Mouse (Mus musculus) C3H10T1/2 (cell line): ENCODE measurements around the gene Tmem184b. TPM values are rescaled to one million over a fixed set of nuclear protein-coding genes. Genes with fewer than 3 reads are reported as not detected.

Experiments used
- polyA plus RNA-seq, 2 experiments: library from polyadenylated mRNA; unstranded; fragments of >200 nt; fragmentation: generic; extraction: Trizol; gene quantifications; one replicate each; pipeline ENCODE4 v1.2.1; 2012; ENCODE audit warnings: missing spikeins in 2 of 2

The Tmem184b gene
- polyA plus RNA-seq, result 10 to 100 TPM; 22.2 to 89.4 TPM

DNA sequence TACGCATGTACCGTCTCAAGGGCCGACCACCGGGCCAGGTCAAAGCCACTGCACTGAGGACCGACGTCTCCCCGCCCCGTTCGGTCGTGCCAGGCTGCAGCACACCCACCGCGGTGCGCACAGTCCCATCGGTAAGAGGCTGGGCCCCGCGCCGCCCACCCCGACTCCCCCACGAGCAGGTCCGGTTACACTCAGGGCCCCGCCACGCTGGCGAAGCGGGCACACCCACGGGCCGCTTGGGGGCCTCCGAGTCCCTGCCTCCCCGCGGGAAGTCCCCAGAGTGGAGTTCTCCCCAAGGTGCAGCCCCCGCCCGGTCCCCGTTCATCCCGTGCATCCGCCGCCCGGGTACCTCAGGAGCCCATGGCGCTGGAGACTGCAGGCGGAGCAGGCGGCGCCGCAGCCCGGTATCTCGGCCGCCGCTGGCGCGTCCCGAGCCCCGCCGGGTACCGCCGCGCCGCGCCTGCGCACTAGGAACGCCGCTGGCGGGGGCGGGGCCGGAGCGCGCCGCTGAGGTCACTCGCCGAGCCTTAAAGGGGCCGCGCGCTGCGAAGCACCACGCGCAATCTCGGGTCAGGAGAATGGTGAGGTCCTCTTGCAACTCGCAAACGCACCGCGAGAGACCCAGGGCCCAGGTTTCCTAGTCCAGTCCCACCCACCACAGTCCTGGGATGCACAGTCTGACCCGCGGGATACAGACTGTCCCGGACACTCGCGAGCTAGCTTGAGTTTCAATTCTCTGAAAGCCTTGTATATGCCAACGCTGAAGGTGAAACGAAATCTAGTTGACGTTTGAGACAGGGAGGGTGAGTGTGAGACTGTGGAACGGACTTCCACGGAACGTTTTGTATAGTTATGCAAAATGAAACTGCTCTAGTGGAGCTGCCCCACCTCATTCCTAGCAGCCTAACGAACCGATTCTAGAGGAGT, at the start of gene Tmem184b:
TSS of gene Tmem184b (minus strand) at position 734 of the 927 bp plus-strand sequence.

DNA sequence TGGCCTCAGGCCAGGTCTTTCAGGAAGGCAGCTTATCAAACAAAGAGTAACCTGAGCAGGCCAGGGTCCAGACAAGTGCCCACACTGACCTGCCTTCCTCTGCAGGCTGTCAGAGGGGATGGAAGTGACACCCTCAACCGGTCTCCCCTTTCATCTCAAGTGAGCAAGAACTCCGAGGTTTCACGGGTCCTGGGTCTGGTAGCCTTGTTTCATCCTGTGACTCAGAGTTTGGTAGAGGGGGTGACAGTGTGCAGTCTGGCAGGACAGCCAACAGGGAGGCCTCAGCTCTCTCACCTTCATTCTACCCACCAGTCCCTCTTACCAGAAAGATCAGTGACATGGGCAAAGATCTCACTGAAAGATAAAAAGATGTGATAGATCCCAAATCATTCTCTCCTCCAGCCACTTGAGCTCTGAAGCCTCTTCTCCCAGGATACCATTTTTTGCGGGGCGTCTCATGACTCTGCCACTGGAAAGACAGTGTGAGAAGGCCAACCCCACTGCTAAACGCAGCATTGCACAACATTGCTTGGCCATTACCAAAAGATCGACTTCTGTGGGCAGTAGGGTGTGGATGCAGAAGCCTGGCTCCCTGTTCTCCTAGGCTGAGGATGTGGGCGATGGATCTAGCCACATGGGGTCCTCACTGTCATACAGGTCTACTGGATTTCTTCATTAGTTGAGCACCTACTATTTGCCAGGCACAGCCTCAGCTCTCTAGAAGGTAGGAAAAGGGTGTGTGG, 57.1 kb downstream of the Tmem184b start, which contains the start of gene Maff:
TSS of gene Maff (plus strand) at position 571 of the 743 bp plus-strand sequence.

DNA sequence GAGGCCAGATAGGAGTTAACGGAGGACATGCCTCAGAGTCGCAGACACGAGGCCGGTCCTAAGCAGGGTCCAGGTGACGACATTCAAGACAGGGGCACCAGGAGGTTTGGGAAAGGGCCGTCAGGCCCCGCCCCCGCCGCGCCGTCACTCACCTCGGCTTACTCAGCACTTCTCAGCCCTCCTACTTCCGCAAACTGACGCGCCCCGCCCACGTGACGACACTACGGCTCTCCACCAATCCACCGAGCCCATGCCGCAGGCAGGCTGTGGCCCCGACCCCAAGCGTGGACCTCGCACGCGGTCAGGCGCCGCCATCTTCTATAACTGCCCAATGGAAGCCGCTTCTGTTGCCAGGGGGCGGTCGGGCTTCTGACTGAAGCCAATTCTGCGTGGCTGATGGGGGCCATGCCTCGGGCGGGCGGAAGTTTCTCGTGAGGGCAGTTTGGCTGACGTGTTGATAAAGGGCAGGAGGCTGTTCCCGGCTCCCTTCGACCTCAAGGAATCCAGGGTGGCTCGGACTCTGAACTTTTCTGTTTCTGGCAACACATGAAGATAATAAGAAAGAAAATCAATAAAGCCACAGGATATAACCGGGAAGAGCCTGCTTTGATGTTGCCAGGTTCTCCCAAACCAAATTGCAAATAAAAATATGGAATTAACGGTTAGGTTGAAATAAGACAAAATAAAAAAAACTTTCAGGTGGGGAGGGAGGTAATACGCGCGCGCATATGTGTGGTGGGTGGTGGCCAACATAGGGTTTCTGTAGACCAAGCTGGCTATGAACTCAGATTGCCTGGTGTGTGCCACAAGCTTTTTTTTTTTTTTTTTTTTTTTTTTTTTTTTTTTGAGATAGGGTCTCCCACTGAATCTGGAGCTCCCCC, 75.1 kb downstream of the Tmem184b start, which contains the start of gene Pla2g6:
TSS of gene Pla2g6 (minus strand) at position 333 of the 881 bp plus-strand sequence.

Other genes starting within 250 kb of the Tmem184b start
- gene Sox10, start 238.3 kb downstream of the Tmem184b start, polyA plus RNA-seq, result under 1 TPM in 1 of 2 experiments, not detected in 1; 0.02 TPM
- gene Pick1, start 174.4 kb downstream of the Tmem184b start, polyA plus RNA-seq, result 10 to 100 TPM in 1 of 2 experiments, 1 to 10 TPM in 1; 6.2 to 32.0 TPM
- under 1 TPM in 1 of 2 experiments, not detected in 1; 0.14 TPM for gene Gm49486, start 174.2 kb downstream of the Tmem184b start, polyA plus RNA-seq
- under 1 TPM; 0.01 to 0.35 TPM for gene Slc16a8, start 148.8 kb downstream of the Tmem184b start, polyA plus RNA-seq
- gene Baiap2l2, start 118.0 kb downstream of the Tmem184b start, polyA plus RNA-seq, result under 1 TPM in 1 of 2 experiments, not detected in 1; 0.13 TPM
- 10 to 100 TPM; 11.8 to 22.9 TPM for gene Pla2g6, start 75.2 kb downstream of the Tmem184b start, polyA plus RNA-seq
- 1 to 10 TPM; 3.3 to 7.1 TPM for gene Maff, start 56.9 kb downstream of the Tmem184b start, polyA plus RNA-seq
- gene Csnk1e, start 52.0 kb upstream of the Tmem184b start, polyA plus RNA-seq, result 10 to 100 TPM; 36.7 to 78.9 TPM
- under 1 TPM in 1 of 2 experiments, not detected in 1; 0.04 TPM for gene Kcnj4, start 101.7 kb upstream of the Tmem184b start, polyA plus RNA-seq
- 10 to 100 TPM; 32.3 to 63.8 TPM for gene Kdelr3, start 112.8 kb upstream of the Tmem184b start, polyA plus RNA-seq
- gene Ddx17, start 143.2 kb upstream of the Tmem184b start, polyA plus RNA-seq, result 100 to 1,000 TPM in 1 of 2 experiments, 10 to 100 TPM in 1; 13.2 to 129 TPM
- not detected for gene Dmc1, start 201.5 kb upstream of the Tmem184b start, polyA plus RNA-seq